Mouse (Mus musculus): Measurements from ENCODE around the gene Olfr56.
"Not testable (repeated sequence)": the region's sequence is repeated elsewhere in the genome, so short reads cannot be mapped to it uniquely, and the experiment has no call there.

GRCm38 (mm10) chr11:49050064-49050463 lies 71.4 kb downstream of the Olfr56 start:
- TF ChIP-seq CTCF (IDR thresholded peaks at IDR 0.05; ENCODE audit: low read depth); EP300 (optimal IDR thresholded peaks at IDR 0.05): not testable (repeated sequence)

Data from stomach, postnatal 0 days (tissue).